Comparison of ENCODE assay signal across 8 mouse cellular contexts in genomic region chr9:107230991-107231538, GRCm38 (mm10). TPM values are rescaled to one million over a fixed set of nuclear protein-coding genes. Genes with fewer than 3 reads are reported as not detected.
DNase-seq lines count a peak whose midpoint lies in the region; ATAC-seq and TF ChIP-seq lines count a peak whose summit lies in the region.

No protein-coding gene starts in this region.

- no peaks in the 10 kb centered on the region for H3K36me3 ChIP-seq in lung, postnatal 0 days (ENCODE audit: insufficient read depth, low read length)
- no peaks in the 10 kb centered on the region for H3K36me3 ChIP-seq in forebrain, embryonic 11.5 days (ENCODE audit: control insufficient read depth, insufficient read depth, low read length)
- no peaks in the 10 kb centered on the region for H3K36me3 ChIP-seq in kidney, postnatal 0 days (ENCODE audit: insufficient read depth, low read length)
- no peaks in the 10 kb centered on the region for H3K36me3 ChIP-seq in midbrain, embryonic 10.5 days
- H3K36me3 ChIP-seq in stomach, embryonic 16.5 days (ENCODE audit: control insufficient read depth, insufficient read depth, low read length): no peaks in the 10 kb centered on the region

- no peaks in the 10 kb centered on the region for H3K9me3 ChIP-seq in lung, postnatal 0 days (ENCODE audit: low read length)
- H3K9me3 ChIP-seq in forebrain, embryonic 11.5 days (ENCODE audit: control insufficient read depth, low read length): no peaks in the 10 kb centered on the region
- no peaks in the 10 kb centered on the region for H3K9me3 ChIP-seq in kidney, postnatal 0 days (replicated peaks; ENCODE audit: low read length)
- H3K9me3 ChIP-seq in midbrain, embryonic 10.5 days (replicated peaks): no peaks in the 10 kb centered on the region
- H3K9me3 ChIP-seq in stomach, embryonic 16.5 days (replicated peaks; ENCODE audit: control insufficient read depth, low read length): no peaks in the 10 kb centered on the region

- TF ChIP-seq CTCF in lung, postnatal 0 days (IDR thresholded peaks at IDR 0.05): no peak
- no peak for TF ChIP-seq CTCF in kidney, postnatal 0 days (IDR thresholded peaks at IDR 0.05; ENCODE audit: low read depth)

- H3K27me3 ChIP-seq in lung, postnatal 0 days (replicated peaks; ENCODE audit: insufficient read depth, low read length): peaks cover 69% of the 10 kb centered on the region
- peaks cover 34% of the 10 kb centered on the region for H3K27me3 ChIP-seq in forebrain, embryonic 11.5 days (ENCODE audit: control insufficient read depth, insufficient read depth, low read length)
- peaks cover 83% of the 10 kb centered on the region for H3K27me3 ChIP-seq in kidney, postnatal 0 days (ENCODE audit: insufficient read depth, low read length)
- H3K27me3 ChIP-seq in midbrain, embryonic 10.5 days (ENCODE audit: low read depth, poor library complexity, severe bottlenecking): peaks cover 79% of the 10 kb centered on the region
- H3K27me3 ChIP-seq in stomach, embryonic 16.5 days (ENCODE audit: control insufficient read depth, insufficient read depth, low read length): peaks cover 74% of the 10 kb centered on the region

- DNase-seq in lung, postnatal 0 days (ENCODE audit: low spot score): no peak
- no peak for DNase-seq in lung, postnatal 25 days (ENCODE audit: low spot score)
- peak; percentile 76 for DNase-seq in cerebellum, adult 11-12 months
- peak; percentile 85 for DNase-seq in forebrain, embryonic 11.5 days (ENCODE audit: low spot score)
- no peak for DNase-seq in kidney, postnatal 0 days (ENCODE audit: low spot score)
- peak; percentile 64 for DNase-seq in midbrain, embryonic 10.5 days (ENCODE audit: low spot score)
- DNase-seq in spleen, postnatal 14 days (ENCODE audit: low spot score in 2 of 2): no peak

- H3K27ac ChIP-seq in lung, postnatal 0 days (ENCODE audit: low read length): no peak overlapping the region
- H3K27ac ChIP-seq in forebrain, embryonic 11.5 days (ENCODE audit: low read depth, low read length): peak overlapping the region; percentile 68
- no peak overlapping the region for H3K27ac ChIP-seq in kidney, postnatal 0 days
- peak overlapping the region; percentile 90 for H3K27ac ChIP-seq in midbrain, embryonic 10.5 days (replicated peaks)
- no peak overlapping the region for H3K27ac ChIP-seq in stomach, embryonic 16.5 days (ENCODE audit: low read length)

- TF ChIP-seq EP300 in lung, postnatal 0 days (IDR thresholded peaks at IDR 0.05): no peak

- 7% methylated on average over 34 of the region's 50 CpGs for WGBS in lung, postnatal 0 days
- WGBS in forebrain, embryonic 11.5 days: 1% methylated on average over 49 of the region's 50 CpGs
- WGBS in kidney, postnatal 0 days: 2% methylated on average over 34 of the region's 50 CpGs
- WGBS in midbrain, embryonic 10.5 days: 2% methylated on average over 50 of the region's 50 CpGs
- WGBS in stomach, embryonic 16.5 days: 2% methylated on average over 34 of the region's 50 CpGs

- ATAC-seq in lung, postnatal 0 days: peak; percentile 25; the same call in 1 of the 2 replicates
- ATAC-seq in forebrain, embryonic 11.5 days (replicated peaks; ENCODE audit: low FRiP score): peak; percentile 88
- peak; percentile 49; the same call in 1 of the 2 replicates for ATAC-seq in kidney, postnatal 0 days (replicated peaks; ENCODE audit: low FRiP score, low read depth)
- peak; percentile 64 for ATAC-seq in stomach, embryonic 16.5 days (ENCODE audit: insufficient read depth, low FRiP score)

- peaks cover 4% of the 10 kb centered on the region for H3K4me1 ChIP-seq in lung, postnatal 0 days (ENCODE audit: insufficient read depth, low read depth, low read length)
- H3K4me1 ChIP-seq in forebrain, embryonic 11.5 days (replicated peaks; ENCODE audit: control insufficient read depth, insufficient read depth, low read length): no peaks in the 10 kb centered on the region
- peaks cover 7% of the 10 kb centered on the region for H3K4me1 ChIP-seq in kidney, postnatal 0 days (replicated peaks; ENCODE audit: insufficient read depth, low read length)
- peaks cover 18% of the 10 kb centered on the region for H3K4me1 ChIP-seq in midbrain, embryonic 10.5 days
- H3K4me1 ChIP-seq in stomach, embryonic 16.5 days (ENCODE audit: control insufficient read depth, insufficient read depth, low read length): peaks cover 4% of the 10 kb centered on the region; the same call in 1 of the 2 replicates

- peak overlapping the region; percentile 43 for H3K4me3 ChIP-seq in lung, postnatal 0 days (ENCODE audit: low read depth, low read length)
- H3K4me3 ChIP-seq in forebrain, embryonic 11.5 days (ENCODE audit: low read depth, low read length): peak overlapping the region; percentile 75
- H3K4me3 ChIP-seq in kidney, postnatal 0 days (replicated peaks; ENCODE audit: low read depth, low read length): peak overlapping the region; percentile 52
- H3K4me3 ChIP-seq in midbrain, embryonic 10.5 days: peak overlapping the region; percentile 75
- H3K4me3 ChIP-seq in stomach, embryonic 16.5 days (replicated peaks; ENCODE audit: low read length): peak overlapping the region; percentile 55

- no peak overlapping the region for H3K9ac ChIP-seq in lung, postnatal 0 days (replicated peaks; ENCODE audit: low read depth)
- peak overlapping the region; percentile 83 for H3K9ac ChIP-seq in forebrain, embryonic 11.5 days (ENCODE audit: low read length)
- H3K9ac ChIP-seq in kidney, postnatal 0 days (ENCODE audit: low read depth, low read length): peak overlapping the region; percentile 42; the same call in 1 of the 2 replicates
- H3K9ac ChIP-seq in stomach, embryonic 16.5 days (ENCODE audit: low read length): peak overlapping the region; percentile 61

- peak overlapping the region; percentile 85 for H3K4me2 ChIP-seq in lung, postnatal 0 days (replicated peaks; ENCODE audit: low read depth, low read length)
- peak overlapping the region; percentile 90 for H3K4me2 ChIP-seq in forebrain, embryonic 11.5 days (ENCODE audit: low read depth, low read length, severe bottlenecking)
- peak overlapping the region; percentile 91 for H3K4me2 ChIP-seq in kidney, postnatal 0 days (ENCODE audit: low read length)
- peak overlapping the region; percentile 98 for H3K4me2 ChIP-seq in stomach, embryonic 16.5 days (ENCODE audit: low read depth, low read length)

RNA-seq across cellular contexts. Expression of gene Dock3, which starts 0.6 kb away (rescaled TPM):
- 0.08 TPM in 1 of 2 replicates, not detected in the other for polyA plus RNA-seq in lung, postnatal 0 days (2015; fragmentation: Nextera tagmentation; extraction: Ambion mirVana)
- 10.7 and 12.1 TPM in 2 replicates for polyA plus RNA-seq in forebrain, embryonic 11.5 days (2014; fragmentation: Nextera tagmentation; extraction: Ambion mirVana)
- 0.20 and 0.37 TPM in 2 replicates for polyA plus RNA-seq in kidney, postnatal 0 days (2015; fragmentation: Nextera tagmentation; extraction: Ambion mirVana)
- polyA plus RNA-seq in midbrain, embryonic 10.5 days (2016; fragmentation: Nextera tagmentation; extraction: Ambion mirVana): 4.2 and 4.4 TPM in 2 replicates
- polyA plus RNA-seq in stomach, embryonic 16.5 days (2015; fragmentation: Nextera tagmentation; extraction: Ambion mirVana): 0.30 and 0.45 TPM in 2 replicates

RNA-seq across cellular contexts. Expression of gene Mapkapk3, which starts 58.6 kb away (rescaled TPM):
- 22.9 and 24.6 TPM in 2 replicates for polyA plus RNA-seq in lung, postnatal 0 days (2015; fragmentation: Nextera tagmentation; extraction: Ambion mirVana)
- 3.2 and 4.9 TPM in 2 replicates for polyA plus RNA-seq in forebrain, embryonic 11.5 days (2014; fragmentation: Nextera tagmentation; extraction: Ambion mirVana)
- polyA plus RNA-seq in kidney, postnatal 0 days (2015; fragmentation: Nextera tagmentation; extraction: Ambion mirVana): 13.4 and 14.0 TPM in 2 replicates
- polyA plus RNA-seq in midbrain, embryonic 10.5 days (2016; fragmentation: Nextera tagmentation; extraction: Ambion mirVana): 3.9 and 4.9 TPM in 2 replicates
- polyA plus RNA-seq in stomach, embryonic 16.5 days (2015; fragmentation: Nextera tagmentation; extraction: Ambion mirVana): 41.2 and 46.4 TPM in 2 replicates

Comparison
In these comparisons a context has a peak if more than half of its experiments do, and no peak if none do; other contexts are left out.
1. ATAC-seq: peak in every context shown above with its lines; median percentile 88 in forebrain, embryonic 11.5 days; 64 in stomach, embryonic 16.5 days; 49 in kidney, postnatal 0 days; 25 in lung, postnatal 0 days.
2. DNase-seq: peak in cerebellum, adult 11-12 months (single experiment), forebrain, embryonic 11.5 days (single experiment) and midbrain, embryonic 10.5 days (single experiment); none in lung, postnatal 0 days (single experiment), lung, postnatal 25 days (single experiment), kidney, postnatal 0 days (single experiment) and spleen, postnatal 14 days (0 of 2).
3. H3K27ac ChIP-seq: peak in forebrain, embryonic 11.5 days (single experiment) and midbrain, embryonic 10.5 days (single experiment); none in lung, postnatal 0 days (single experiment), kidney, postnatal 0 days (single experiment) and stomach, embryonic 16.5 days (single experiment).
4. Peak in every context shown above with its lines, with median percentiles within 50 percentile points of each other: H3K4me2 ChIP-seq and H3K4me3 ChIP-seq.